In genomic region chr14:26639961-26640360, GRCm38 (mm10) we compare ENCODE assay signal across 9 mouse cellular contexts. TPM values are rescaled to one million over a fixed set of nuclear protein-coding genes. Genes with fewer than 3 reads are reported as not detected.
A peak's percentile ranks its signal among the peaks of the same experiment; 100 is the strongest.
DNase-seq lines count a peak whose midpoint lies in the region; ATAC-seq and TF ChIP-seq lines count a peak whose summit lies in the region.
"Had no signal": no experiment of that assay in that cellular context is flagged by ENCODE, and none has a peak within 500 bp of the region (broad histone marks: within the 10 kb centered on the region; RNA-seq: fewer than 3 reads in every experiment).

No protein-coding gene starts in this region.

- no peak for ATAC-seq in forebrain, embryonic 11.5 days (replicated peaks; ENCODE audit: low FRiP score)
- ATAC-seq in midbrain, embryonic 15.5 days (replicated peaks), result no peak

- TF ChIP-seq EP300 in MEL (IDR thresholded peaks at IDR 0.05; ENCODE audit: low read depth in 1 of 2, low read length in 2 of 2), result no peak

- TF ChIP-seq CTCF in MEL (IDR thresholded peaks at IDR 0.05 in 2 of 3, conservative IDR thresholded peaks at IDR 0.05 in 1 of 3; ENCODE audit: control insufficient read depth in 1 of 3, insufficient read depth in 1 of 3, low read depth in 2 of 3, low read length in 3 of 3, poor library complexity in 1 of 3, severe bottlenecking in 1 of 3), result peak in 1 of 3 experiments; percentile 27; a peak in 1 of 6 replicates

- TF ChIP-seq POLR2A in MEL (IDR thresholded peaks at IDR 0.05; ENCODE audit: control insufficient read depth in 1 of 2, insufficient read depth in 1 of 2, low read depth in 1 of 2, low read length in 2 of 2, poor library complexity in 1 of 2), result no peak

- peak; percentile 14 for TF ChIP-seq RAD21 in MEL (IDR thresholded peaks at IDR 0.05; ENCODE audit: low read depth, low read length)

- peak overlapping the region; percentile 20 to 89 for H3K4me3 ChIP-seq in MEL (ENCODE audit: control insufficient read depth in 1 of 2, insufficient read depth in 1 of 2, low read depth in 2 of 2, low read length in 2 of 2)
- H3K4me3 ChIP-seq in forebrain, embryonic 11.5 days (ENCODE audit: low read depth, low read length), result peak overlapping the region; percentile 87
- H3K4me3 ChIP-seq in midbrain, embryonic 15.5 days, result peak overlapping the region; percentile 98

- H3K27me3 ChIP-seq in MEL (ENCODE audit: control insufficient read depth in 1 of 2, insufficient read depth in 2 of 2, low read length in 2 of 2), result no peaks in the 10 kb centered on the region
- H3K27me3 ChIP-seq in forebrain, embryonic 11.5 days (ENCODE audit: control insufficient read depth, insufficient read depth, low read length), result no peaks in the 10 kb centered on the region
- H3K27me3 ChIP-seq in midbrain, embryonic 15.5 days (replicated peaks), result no peaks in the 10 kb centered on the region

- H3K9ac ChIP-seq in MEL (ENCODE audit: control insufficient read depth, low read depth, low read length, poor library complexity, severe bottlenecking), result peak overlapping the region; percentile 95
- peak overlapping the region; percentile 89 for H3K9ac ChIP-seq in forebrain, embryonic 11.5 days (ENCODE audit: low read length)
- H3K9ac ChIP-seq in midbrain, embryonic 15.5 days, result peak overlapping the region; percentile 92

- H3K36me3 ChIP-seq in MEL (ENCODE audit: control insufficient read depth in 1 of 2, insufficient read depth in 2 of 2, low read length in 2 of 2), result peaks cover 7 to 35% of the 10 kb centered on the region in 2 experiments
- H3K36me3 ChIP-seq in forebrain, embryonic 11.5 days (ENCODE audit: control insufficient read depth, insufficient read depth, low read length), result no peaks in the 10 kb centered on the region
- H3K36me3 ChIP-seq in midbrain, embryonic 15.5 days (replicated peaks), result no peaks in the 10 kb centered on the region

- H3K27ac ChIP-seq in MEL (ENCODE audit: control insufficient read depth, low read depth, low read length), result no peak overlapping the region
- H3K27ac ChIP-seq in forebrain, embryonic 11.5 days (ENCODE audit: low read depth, low read length), result no peak overlapping the region
- H3K27ac ChIP-seq in midbrain, embryonic 15.5 days, result 0 out of 2 replicates have a peak overlapping the region, but pooled peaks have one; percentile 8

- peaks cover 52% of the 10 kb centered on the region for H3K79me2 ChIP-seq in MEL (ENCODE audit: control insufficient read depth, insufficient read depth, low read length, poor library complexity)

- WGBS in forebrain, embryonic 11.5 days, result 64% methylated on average over 2 of the region's 2 CpGs
- WGBS in midbrain, embryonic 15.5 days, result 27% methylated on average over 2 of the region's 2 CpGs

- peak; percentile 72 for DNase-seq in heart, adult 11 months
- no peak for DNase-seq in heart, postnatal 36 days
- DNase-seq in MEL (ENCODE audit: low read depth, low spot score), result peak; percentile 42
- no peak for DNase-seq in forebrain, embryonic 11.5 days (ENCODE audit: low spot score)
- DNase-seq in kidney, postnatal 36 days, result peak; percentile 27 to 44
- no peak for DNase-seq in urinary bladder, adult 2 months (ENCODE audit: low spot score)
- DNase-seq in layer of hippocampus, adult 8-10 months (ENCODE audit: low spot score in 2 of 2), result no peak

- peaks cover 3 to 19% of the 10 kb centered on the region in 2 experiments for H3K4me1 ChIP-seq in MEL (ENCODE audit: control insufficient read depth in 1 of 2, insufficient read depth in 2 of 2, low read length in 2 of 2)
- H3K4me1 ChIP-seq in forebrain, embryonic 11.5 days (replicated peaks; ENCODE audit: control insufficient read depth, insufficient read depth, low read length), result no peaks in the 10 kb centered on the region
- peaks cover 29% of the 10 kb centered on the region for H3K4me1 ChIP-seq in midbrain, embryonic 15.5 days

- no peaks in the 10 kb centered on the region for H3K9me3 ChIP-seq in MEL (replicated peaks; ENCODE audit: insufficient read depth, low read length)
- no peaks in the 10 kb centered on the region for H3K9me3 ChIP-seq in forebrain, embryonic 11.5 days (ENCODE audit: control insufficient read depth, low read length)
- H3K9me3 ChIP-seq in midbrain, embryonic 15.5 days, result no peaks in the 10 kb centered on the region

- H3K4me2 ChIP-seq in forebrain, embryonic 11.5 days (ENCODE audit: low read depth, low read length, severe bottlenecking), result peak overlapping the region; percentile 76
- peak overlapping the region; percentile 89 for H3K4me2 ChIP-seq in midbrain, embryonic 15.5 days

- intact Hi-C loops in heart, postnatal 36 days (cut with DNase I), result loop anchor here (1.0 to 5.0 kb wide), 4 partner anchors 28 to 217 kb away; no protein-coding TSS in a partner anchor

TF ChIP-seq in MEL, 35 proteins besides CTCF, POLR2A, EP300 and RAD21:
- TF ChIP-seq MEF2A (IDR thresholded peaks at IDR 0.05; ENCODE audit: extremely low read depth, insufficient replicate concordance, low read depth, low read length, poor library complexity, severe bottlenecking) (no peak), USF2 (IDR thresholded peaks at IDR 0.05; ENCODE audit: borderline replicate concordance in 1 of 2, insufficient read depth in 1 of 2, low read depth in 1 of 2, low read length in 2 of 2) (no peak), HCFC1 (IDR thresholded peaks at IDR 0.05; ENCODE audit: low read depth, low read length) (no peak), SMC3 (IDR thresholded peaks at IDR 0.05; ENCODE audit: low read depth, low read length) (peak; percentile 39), POLR2AphosphoS5 (IDR thresholded peaks at IDR 0.05; ENCODE audit: borderline replicate concordance, low read depth, low read length) (no peak)

RNA-seq across cellular contexts. Expression of gene Arf4, which starts 2.1 kb away (rescaled TPM):
- total RNA-seq in heart, postnatal 36 days (2021), result 10 to 100 TPM; 66.7 to 78.0 TPM
- 50.9 and 51.5 TPM in 2 replicates for total RNA-seq in MEL (2012; rRNA removed)
- polyA plus RNA-seq in MEL (2012; ENCODE audit: insufficient read depth in 1 of 2, insufficient read length in 2 of 2, low read depth in 1 of 2, low replicate concordance in 2 of 2, missing spikeins in 1 of 2), result 10 to 100 TPM in 1 of 2 experiments, not detected in 1; 87.6 TPM
- 535 and 566 TPM in 2 replicates for polyA plus RNA-seq in forebrain, embryonic 11.5 days (2014; fragmentation: Nextera tagmentation; extraction: Ambion mirVana)
- polyA plus RNA-seq in midbrain, embryonic 15.5 days (2015; fragmentation: Nextera tagmentation; extraction: Ambion mirVana), result 501 and 512 TPM in 2 replicates
- 193 and 214 TPM in 2 replicates for polyA plus RNA-seq in urinary bladder, adult 2 months (2012; rRNA removed)
- total RNA-seq in layer of hippocampus, adult 8-10 months (2022), result 100 to 1,000 TPM; 114 to 128 (median 120) TPM

RNA-seq across cellular contexts. Expression of gene Pde12, which starts 29.7 kb away (rescaled TPM):
- 1 to 10 TPM; 4.5 to 4.6 TPM for total RNA-seq in heart, postnatal 36 days (2021)
- 15.7 and 18.0 TPM in 2 replicates for total RNA-seq in MEL (2012; rRNA removed)
- polyA plus RNA-seq in MEL (2012; ENCODE audit: insufficient read depth in 1 of 2, insufficient read length in 2 of 2, low read depth in 1 of 2, low replicate concordance in 2 of 2, missing spikeins in 1 of 2), result 10 to 100 TPM in 1 of 2 experiments, not detected in 1; 19.8 TPM
- polyA plus RNA-seq in forebrain, embryonic 11.5 days (2014; fragmentation: Nextera tagmentation; extraction: Ambion mirVana), result 12.9 and 13.4 TPM in 2 replicates
- polyA plus RNA-seq in midbrain, embryonic 15.5 days (2015; fragmentation: Nextera tagmentation; extraction: Ambion mirVana), result 12.7 and 13.0 TPM in 2 replicates
- 3.8 and 4.3 TPM in 2 replicates for polyA plus RNA-seq in urinary bladder, adult 2 months (2012; rRNA removed)
- total RNA-seq in layer of hippocampus, adult 8-10 months (2022), result 1 to 10 TPM; 7.8 to 8.8 (median 8.1) TPM

RNA-seq across cellular contexts. Expression of gene Dnah12, which starts 53.1 kb away (rescaled TPM):
- under 1 TPM; 0.03 TPM for total RNA-seq in heart, postnatal 36 days (2021)
- 0.04 and 0.10 TPM in 2 replicates for total RNA-seq in MEL (2012; rRNA removed)
- under 1 TPM in 1 of 2 experiments, not detected in 1; 0.10 TPM for polyA plus RNA-seq in MEL (2012; ENCODE audit: insufficient read depth in 1 of 2, insufficient read length in 2 of 2, low read depth in 1 of 2, low replicate concordance in 2 of 2, missing spikeins in 1 of 2)
- 0.04 TPM in 1 of 2 replicates, not detected in the other for polyA plus RNA-seq in forebrain, embryonic 11.5 days (2014; fragmentation: Nextera tagmentation; extraction: Ambion mirVana)
- 0.14 and 0.28 TPM in 2 replicates for polyA plus RNA-seq in midbrain, embryonic 15.5 days (2015; fragmentation: Nextera tagmentation; extraction: Ambion mirVana)
- polyA plus RNA-seq in urinary bladder, adult 2 months (2012; rRNA removed), result 0.01 and 0.04 TPM in 2 replicates
- 1 to 10 TPM in 1 of 4 experiments, under 1 TPM in 3; 0.32 to 1.1 (median 0.62) TPM for total RNA-seq in layer of hippocampus, adult 8-10 months (2022)
- polyA plus RNA-seq: small intestine, adult 2 months had no signal

Comparison
In these comparisons a context has a peak if more than half of its experiments do, and no peak if none do; other contexts are left out.
1. DNase-seq: peak in heart, adult 11 months (single experiment), MEL (single experiment) and kidney, postnatal 36 days (2 of 2); none in heart, postnatal 36 days (0 of 2), forebrain, embryonic 11.5 days (single experiment), urinary bladder, adult 2 months (single experiment) and layer of hippocampus, adult 8-10 months (0 of 2).
2. Peak in every context shown above with its lines, with median percentiles within 50 percentile points of each other: H3K4me3 ChIP-seq and H3K9ac ChIP-seq.